Mouse (Mus musculus) heart, embryonic 12.5 days (tissue): ENCODE results near the gene Cotl1. TPM values are rescaled to one million over a fixed set of nuclear protein-coding genes. Genes with fewer than 3 reads are reported as not detected.

Source experiments
- ATAC-seq: fragments of 200-750 bp; cut with Nextera tagmentation; 2 replicates; pipeline ENCODE4 v1.8.0; 2017; ENCODE audit warnings: moderate TSS enrichment, moderate library complexity; ENCODE audit not compliant: insufficient number of reproducible peaks, low FRiP score
- H3K27ac ChIP-seq: fragments of 300-500 bp; sonication (generic); 2 replicates; pipeline ENCODE4 v1.5.1; 2016; ENCODE audit warnings: mild to moderate bottlenecking, moderate library complexity; ENCODE audit not compliant: poor library complexity, severe bottlenecking
- H3K27me3 ChIP-seq: fragments of 300-500 bp; sonication (generic); replicated peaks from 2 replicates; pipeline ENCODE4 v1.6.1; 2016; ENCODE audit warnings: mild to moderate bottlenecking, moderate library complexity
- H3K36me3 ChIP-seq: fragments of 300-500 bp; sonication (generic); 2 replicates; pipeline ENCODE4 v1.6.1; 2016; ENCODE audit warnings: mild to moderate bottlenecking, moderate library complexity
- H3K4me1 ChIP-seq: fragments of 300-500 bp; sonication (generic); replicated peaks from 2 replicates; pipeline ENCODE4 v1.6.1; 2016; ENCODE audit warnings: mild to moderate bottlenecking
- H3K4me2 ChIP-seq: fragments of 300-500 bp; sonication (generic); 2 replicates; pipeline ENCODE4 v1.6.1; 2016; ENCODE audit warnings: mild to moderate bottlenecking, moderate library complexity
- H3K4me3 ChIP-seq: fragments of 300-500 bp; sonication (generic); 2 replicates; pipeline ENCODE4 v1.5.1; 2016; ENCODE audit warnings: mild to moderate bottlenecking
- H3K9ac ChIP-seq: fragments of 300-500 bp; sonication (generic); 2 replicates; pipeline ENCODE4 v1.6.1; 2016; ENCODE audit warnings: mild to moderate bottlenecking, moderate library complexity
- H3K9me3 ChIP-seq: fragments of 300-500 bp; sonication (generic); replicated peaks from 2 replicates; pipeline ENCODE4 v1.6.1; 2016; ENCODE audit warnings: mild to moderate bottlenecking, moderate library complexity
- WGBS: fragments of 180-500 bp; shearing (Covaris S2); methylation state at CpG from one replicate; pipeline ENCODE4 v1.1.7; 2016; 5-methylcytosine and 5-hydroxymethylcytosine counted together
- polyA plus RNA-seq: library from polyadenylated mRNA; unstranded; fragments of >200 nt; fragmentation: Nextera tagmentation; extraction: Ambion mirVana; gene quantifications from 2 replicates; pipeline ENCODE4 v1.2.1, GENCODE M21; 2016

Cotl1 gene
- polyA plus RNA-seq, 1 experiment from 2014 or later, result 40.6 TPM

- Histone ChIP-seq H3K9me3 (no peaks in the 10 kb centered on the region), H3K4me2 (no peak overlapping the region), H3K9ac (no peak overlapping the region), H3K36me3 (peaks cover 24% of the 10 kb centered on the region), H3K4me1 (peaks cover 13% of the 10 kb centered on the region), H3K27ac (no peak overlapping the region), H3K27me3 (no peaks in the 10 kb centered on the region), H3K4me3 (no peak overlapping the region)
- WGBS, result 78% methylated on average over 7 of the region's 7 CpGs
- no peak for ATAC-seq
Measured at GRCm38 (mm10) chr8:119819316-119819715, 21.0 kb downstream of the Cotl1 start.

GRCm38 (mm10) chr8:119817446-119817845, 22.9 kb downstream of the Cotl1 start:
- no peak for ATAC-seq
- H3K4me2 ChIP-seq, result no peak overlapping the region
- peaks cover 24% of the 10 kb centered on the region for H3K36me3 ChIP-seq
- 49% methylated on average over 12 of the region's 12 CpGs for WGBS
- H3K9ac ChIP-seq, result no peak overlapping the region
- H3K9me3 ChIP-seq, result no peaks in the 10 kb centered on the region
- no peak overlapping the region for H3K27ac ChIP-seq
- peaks cover 27% of the 10 kb centered on the region for H3K4me1 ChIP-seq
- H3K4me3 ChIP-seq, result no peak overlapping the region
- no peaks in the 10 kb centered on the region for H3K27me3 ChIP-seq

- H3K4me2 ChIP-seq, result no peak overlapping the region
- WGBS, result 73% methylated on average over 6 of the region's 6 CpGs
- no peaks in the 10 kb centered on the region for H3K27me3 ChIP-seq
- peaks cover 31% of the 10 kb centered on the region for H3K4me1 ChIP-seq
- no peak overlapping the region for H3K27ac ChIP-seq
- no peaks in the 10 kb centered on the region for H3K9me3 ChIP-seq
- no peak overlapping the region for H3K4me3 ChIP-seq
- no peak overlapping the region for H3K9ac ChIP-seq
- H3K36me3 ChIP-seq, result peaks cover 15% of the 10 kb centered on the region
- no peak for ATAC-seq
Measured at GRCm38 (mm10) chr8:119816219-119816618, 24.1 kb downstream of the Cotl1 start.

GRCm38 (mm10) chr8:119812650-119813431, 27.5 kb downstream of the Cotl1 start:
- Histone ChIP-seq H3K36me3 (peaks cover 18% of the 10 kb centered on the region), H3K4me1 (peaks cover 31% of the 10 kb centered on the region), H3K4me3 (no peak overlapping the region), H3K9me3 (no peaks in the 10 kb centered on the region), H3K9ac (no peak overlapping the region), H3K4me2 (no peak overlapping the region), H3K27ac (no peak overlapping the region), H3K27me3 (no peaks in the 10 kb centered on the region)
- no peak for ATAC-seq
- WGBS, result 65% methylated on average over 12 of the region's 12 CpGs

GRCm38 (mm10) chr8:119811925-119812324, 28.4 kb downstream of the Cotl1 start:
- no peaks in the 10 kb centered on the region for H3K9me3 ChIP-seq
- H3K27ac ChIP-seq, result no peak overlapping the region
- no peak overlapping the region for H3K4me3 ChIP-seq
- H3K4me1 ChIP-seq, result peaks cover 29% of the 10 kb centered on the region
- 52% methylated on average over 6 of the region's 6 CpGs for WGBS
- H3K27me3 ChIP-seq, result no peaks in the 10 kb centered on the region
- H3K36me3 ChIP-seq, result peaks cover 18% of the 10 kb centered on the region
- ATAC-seq, result no peak
- H3K9ac ChIP-seq, result no peak overlapping the region
- H3K4me2 ChIP-seq, result no peak overlapping the region

GRCm38 (mm10) chr8:119810953-119811499, 29.3 kb downstream of the Cotl1 start:
- peaks cover 30% of the 10 kb centered on the region for H3K4me1 ChIP-seq
- ATAC-seq, result no peak
- H3K36me3 ChIP-seq, result peaks cover 18% of the 10 kb centered on the region
- 79% methylated on average over 14 of the region's 14 CpGs for WGBS
- H3K9ac ChIP-seq, result no peak overlapping the region
- no peaks in the 10 kb centered on the region for H3K9me3 ChIP-seq
- no peak overlapping the region for H3K4me3 ChIP-seq
- no peak overlapping the region for H3K4me2 ChIP-seq
- H3K27ac ChIP-seq, result no peak overlapping the region
- no peaks in the 10 kb centered on the region for H3K27me3 ChIP-seq

GRCm38 (mm10) chr8:119810127-119810868, 30.0 kb downstream of the Cotl1 start:
- H3K36me3 ChIP-seq, result peaks cover 13% of the 10 kb centered on the region
- H3K9ac ChIP-seq, result no peak overlapping the region
- WGBS, result 77% methylated on average over 23 of the region's 23 CpGs
- no peak overlapping the region for H3K27ac ChIP-seq
- no peaks in the 10 kb centered on the region for H3K27me3 ChIP-seq
- peaks cover 30% of the 10 kb centered on the region for H3K4me1 ChIP-seq
- no peak overlapping the region for H3K4me3 ChIP-seq
- no peak for ATAC-seq
- no peaks in the 10 kb centered on the region for H3K9me3 ChIP-seq
- no peak overlapping the region for H3K4me2 ChIP-seq

- H3K9me3 ChIP-seq, result no peaks in the 10 kb centered on the region
Measured at GRCm38 (mm10) chr8:119809620-119810019, 30.7 kb downstream of the Cotl1 start.

GRCm38 (mm10) chr8:119807687-119808086, 32.7 kb downstream of the Cotl1 start:
- Histone ChIP-seq H3K4me3 (no peak overlapping the region), H3K4me2 (no peak overlapping the region), H3K27me3 (0 out of 2 replicates have a peak, but pooled peaks cover 3% of the 10 kb centered on the region), H3K36me3 (peaks cover 11% of the 10 kb centered on the region), H3K9me3 (no peaks in the 10 kb centered on the region), H3K4me1 (peaks cover 12% of the 10 kb centered on the region), H3K27ac (no peak overlapping the region), H3K9ac (no peak overlapping the region)
- no peak for ATAC-seq
- WGBS, result 71% methylated on average over 4 of the region's 4 CpGs

More at GRCm38 (mm10) chr8:119809620-119810019, 30.7 kb downstream of the Cotl1 start:
- Histone ChIP-seq H3K36me3 (peaks cover 11% of the 10 kb centered on the region), H3K4me3 (no peak overlapping the region), H3K27ac (no peak overlapping the region), H3K9ac (no peak overlapping the region), H3K4me2 (no peak overlapping the region), H3K4me1 (peaks cover 30% of the 10 kb centered on the region), H3K27me3 (0 out of 2 replicates have a peak, but pooled peaks cover 1% of the 10 kb centered on the region)
- ATAC-seq, result no peak
- WGBS, result 95% methylated on average over 9 of the region's 9 CpGs

- no peak overlapping the region for H3K9ac ChIP-seq
- ATAC-seq, result no peak
Measured at GRCm38 (mm10) chr8:119806422-119807263, 33.7 kb downstream of the Cotl1 start.

More at GRCm38 (mm10) chr8:119806422-119807263, 33.7 kb downstream of the Cotl1 start:
- Histone ChIP-seq H3K4me1 (peaks cover 6% of the 10 kb centered on the region; the same call in 1 of the 2 replicates), H3K9me3 (no peaks in the 10 kb centered on the region), H3K4me2 (no peak overlapping the region), H3K36me3 (peaks cover 11% of the 10 kb centered on the region), H3K27me3 (0 out of 2 replicates have a peak, but pooled peaks cover 3% of the 10 kb centered on the region), H3K27ac (no peak overlapping the region), H3K4me3 (no peak overlapping the region)
- 72% methylated on average over 14 of the region's 14 CpGs for WGBS
